Mouse (Mus musculus) E14TG2a.4 (cell line): ENCODE data around the gene Crhr2.

Experiments used
- CTCF ChIP-seq: conservative IDR thresholded peaks from 2 replicates; pipeline ENCODE4 v1.5.1; 2014; ENCODE audit warnings: low read length
- POU5F1 ChIP-seq: IDR thresholded peaks from 2 replicates; pipeline ENCODE4 v1.6.1; 2014; ENCODE audit warnings: low read length, borderline replicate concordance

GRCm38 (mm10) chr6:55082261-55083051 lies 50.4 kb downstream of the Crhr2 start:
- TF ChIP-seq POU5F1 (no peak), CTCF (no peak)
